In the genomic region with DNA sequence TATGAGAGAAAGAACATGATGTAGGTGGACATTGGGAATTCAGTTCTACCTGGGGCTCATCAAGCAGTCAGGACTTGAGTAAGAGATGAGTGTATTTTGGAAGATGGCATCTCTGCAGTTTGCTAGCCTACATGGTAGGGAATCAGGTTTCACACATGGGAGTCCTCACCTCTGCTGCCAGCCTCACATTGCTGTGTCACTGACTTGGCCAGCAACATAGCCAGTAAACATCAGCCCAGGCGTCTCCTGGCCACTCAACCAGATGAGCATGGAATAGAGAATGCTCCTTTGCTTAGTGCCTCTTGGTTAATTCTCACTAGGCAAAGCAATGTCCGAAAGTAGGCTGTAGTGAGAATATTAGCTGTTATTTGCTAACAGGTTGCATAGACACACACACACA, we compare ENCODE assay signal across 24 mouse cellular contexts.
DNase-seq lines count a peak whose midpoint lies in the region; ATAC-seq lines count a peak whose summit lies in the region.
"Had no signal": no experiment of that assay in that cellular context is flagged by ENCODE, and none has a peak within 500 bp of the region (broad histone marks: within the 10 kb centered on the region; RNA-seq: fewer than 3 reads in every experiment).

No protein-coding gene starts in this region.

- H3K9me3 ChIP-seq in kidney, embryonic 15.5 days (replicated peaks) = no peaks in the 10 kb centered on the region
- H3K9me3 ChIP-seq: embryonic facial prominence, embryonic 10.5 days; embryonic facial prominence, embryonic 12.5 days; forebrain, embryonic 13.5 days had no signal

- no peak overlapping the region for H3K4me3 ChIP-seq in kidney, embryonic 15.5 days (replicated peaks)
- H3K4me3 ChIP-seq: embryonic facial prominence, embryonic 10.5 days; embryonic facial prominence, embryonic 12.5 days; forebrain, embryonic 13.5 days had no signal

- H3K4me2 ChIP-seq in kidney, embryonic 15.5 days = no peak overlapping the region
- H3K4me2 ChIP-seq: embryonic facial prominence, embryonic 12.5 days; forebrain, embryonic 13.5 days had no signal

- H3K27me3 ChIP-seq in kidney, embryonic 15.5 days = no peaks in the 10 kb centered on the region
- H3K27me3 ChIP-seq: CH12.LX; embryonic facial prominence, embryonic 12.5 days; forebrain, embryonic 13.5 days; Patski had no signal

- WGBS in kidney, embryonic 15.5 days = 63% methylated on average over 2 of the region's 2 CpGs

- peak; percentile 79; the same call in 1 of the 2 replicates for ATAC-seq in kidney, embryonic 15.5 days (replicated peaks; ENCODE audit: low FRiP score)
- ATAC-seq: activated CD4-positive, CD25-positive, alpha-beta regulatory T cell, adult 4 months; CD4-positive, CD25-positive, alpha-beta regulatory T cell, adult 4 months; forebrain, embryonic 13.5 days; Patski had no signal

- no peaks in the 10 kb centered on the region for H3K36me3 ChIP-seq in kidney, embryonic 15.5 days
- H3K36me3 ChIP-seq: embryonic facial prominence, embryonic 10.5 days; embryonic facial prominence, embryonic 12.5 days; G1E had no signal

- intact Hi-C loops in heart, postnatal 10 days (cut with DNase I) = no loop called here

- H3K27ac ChIP-seq in kidney, embryonic 15.5 days = no peak overlapping the region
- H3K27ac ChIP-seq: embryonic facial prominence, embryonic 10.5 days; embryonic facial prominence, embryonic 12.5 days; forebrain, embryonic 13.5 days had no signal

- no peaks in the 10 kb centered on the region for H3K4me1 ChIP-seq in kidney, embryonic 15.5 days
- H3K4me1 ChIP-seq: embryonic facial prominence, embryonic 10.5 days; embryonic facial prominence, embryonic 12.5 days; forebrain, embryonic 13.5 days had no signal

- DNase-seq in gastrocnemius, adult 18-20 months (ENCODE audit: low spot score) = peak; percentile 27
- DNase-seq in gastrocnemius, postnatal 10 days = no peak
- DNase-seq in heart, adult 11 months = peak; percentile 4
- no peak for DNase-seq in heart, postnatal 10 days
- DNase-seq in kidney, postnatal 36 days = no peak
- peak; percentile 44 for DNase-seq in skeletal muscle tissue, adult 2 months (ENCODE audit: low read depth, low spot score)
- DNase-seq: adrenal gland, adult 8-10 months; adrenal gland, postnatal 14 days; adrenal gland, postnatal 36 days; B cell, adult 2 months; cerebellum, adult 11-12 months; cerebellum, adult 2 months; cerebellum, adult 9-10 months; cerebellum, postnatal 10 days; cerebellum, postnatal 25 days had no signal

- H3K9ac ChIP-seq in kidney, embryonic 15.5 days = no peak overlapping the region
- H3K9ac ChIP-seq: embryonic facial prominence, embryonic 12.5 days; forebrain, embryonic 13.5 days had no signal

Comparison
In these comparisons a context has a peak if more than half of its experiments do, and no peak if none do; other contexts are left out.
1. DNase-seq: peak in gastrocnemius, adult 18-20 months (single experiment), heart, adult 11 months (single experiment) and skeletal muscle tissue, adult 2 months (single experiment); none in gastrocnemius, postnatal 10 days (single experiment), heart, postnatal 10 days (0 of 2) and kidney, postnatal 36 days (0 of 2).